27 mouse cellular contexts compared by ENCODE assay signal in genomic region chr9:43383871-43384270, GRCm38 (mm10).
DNase-seq lines count a peak whose midpoint lies in the region; ATAC-seq lines count a peak whose summit lies in the region.
"Had no signal": no experiment of that assay in that cellular context is flagged by ENCODE, and none has a peak within 500 bp of the region (broad histone marks: within the 10 kb centered on the region; RNA-seq: fewer than 3 reads in every experiment).

No protein-coding gene starts in this region.

- no peaks in the 10 kb centered on the region for H3K9me3 ChIP-seq in hindbrain, embryonic 16.5 days (ENCODE audit: control insufficient read depth, low read length)
- no peaks in the 10 kb centered on the region for H3K9me3 ChIP-seq in hindbrain, embryonic 12.5 days (replicated peaks)
- H3K9me3 ChIP-seq in midbrain, embryonic 10.5 days (replicated peaks): no peaks in the 10 kb centered on the region
- H3K9me3 ChIP-seq in midbrain, embryonic 16.5 days (replicated peaks; ENCODE audit: control insufficient read depth, low read length, poor library complexity, severe bottlenecking): no peaks in the 10 kb centered on the region
- H3K9me3 ChIP-seq: embryonic facial prominence, embryonic 10.5 days; embryonic facial prominence, embryonic 13.5 days; forebrain, embryonic 12.5 days; forebrain, embryonic 15.5 days; heart, embryonic 12.5 days; heart, embryonic 15.5 days; hindbrain, embryonic 15.5 days had no signal

- no peak overlapping the region for H3K27ac ChIP-seq in hindbrain, embryonic 16.5 days (ENCODE audit: low read depth, low read length)
- no peak overlapping the region for H3K27ac ChIP-seq in hindbrain, embryonic 12.5 days
- 0 out of 2 replicates have a peak overlapping the region, but pooled peaks have one; percentile 53 for H3K27ac ChIP-seq in midbrain, embryonic 10.5 days (replicated peaks)
- H3K27ac ChIP-seq in midbrain, embryonic 16.5 days (ENCODE audit: low read length): no peak overlapping the region
- H3K27ac ChIP-seq: embryonic facial prominence, embryonic 10.5 days; embryonic facial prominence, embryonic 13.5 days; forebrain, embryonic 12.5 days; forebrain, embryonic 15.5 days; heart, embryonic 15.5 days; hindbrain, embryonic 15.5 days had no signal

- no peaks in the 10 kb centered on the region for H3K27me3 ChIP-seq in hindbrain, embryonic 16.5 days (replicated peaks; ENCODE audit: control insufficient read depth, insufficient read depth, low read length)
- H3K27me3 ChIP-seq in hindbrain, embryonic 12.5 days: no peaks in the 10 kb centered on the region; the same call in 1 of the 2 replicates
- peaks cover 36% of the 10 kb centered on the region for H3K27me3 ChIP-seq in midbrain, embryonic 10.5 days (ENCODE audit: low read depth, poor library complexity, severe bottlenecking)
- no peaks in the 10 kb centered on the region for H3K27me3 ChIP-seq in midbrain, embryonic 16.5 days (ENCODE audit: control insufficient read depth, insufficient read depth, low read depth, low read length)
- H3K27me3 ChIP-seq: embryonic facial prominence, embryonic 13.5 days; forebrain, embryonic 15.5 days; hindbrain, embryonic 15.5 days had no signal

- peak; percentile 60 for ATAC-seq in hindbrain, embryonic 16.5 days
- ATAC-seq in hindbrain, embryonic 12.5 days (ENCODE audit: low FRiP score): no peak
- no peak for ATAC-seq in midbrain, embryonic 16.5 days
- ATAC-seq: activated CD4-positive, CD25-positive, alpha-beta regulatory T cell, adult 4 months; forebrain, embryonic 15.5 days; inflammation-experienced regulatory T-cells, adult 6 months had no signal

- H3K9ac ChIP-seq in hindbrain, embryonic 16.5 days (ENCODE audit: low read depth, low read length): no peak overlapping the region
- no peak overlapping the region for H3K9ac ChIP-seq in hindbrain, embryonic 12.5 days
- no peak overlapping the region for H3K9ac ChIP-seq in midbrain, embryonic 16.5 days (ENCODE audit: low read depth, low read length)
- H3K9ac ChIP-seq: embryonic facial prominence, embryonic 13.5 days; forebrain, embryonic 12.5 days; forebrain, embryonic 15.5 days; heart, embryonic 12.5 days; heart, embryonic 15.5 days; hindbrain, embryonic 15.5 days had no signal

- H3K4me3 ChIP-seq in hindbrain, embryonic 16.5 days (ENCODE audit: low read length): no peak overlapping the region
- H3K4me3 ChIP-seq in hindbrain, embryonic 12.5 days: no peak overlapping the region
- no peak overlapping the region for H3K4me3 ChIP-seq in midbrain, embryonic 10.5 days
- no peak overlapping the region for H3K4me3 ChIP-seq in midbrain, embryonic 16.5 days (ENCODE audit: low read depth, low read length)
- H3K4me3 ChIP-seq: embryonic facial prominence, embryonic 10.5 days; embryonic facial prominence, embryonic 13.5 days; erythroblast, embryonic 14.5 days; forebrain, embryonic 12.5 days; forebrain, embryonic 15.5 days; heart, embryonic 12.5 days; heart, embryonic 15.5 days; hindbrain, embryonic 15.5 days had no signal

- no peak overlapping the region for H3K4me2 ChIP-seq in hindbrain, embryonic 16.5 days (ENCODE audit: low read length)
- no peak overlapping the region for H3K4me2 ChIP-seq in hindbrain, embryonic 12.5 days (replicated peaks)
- no peak overlapping the region for H3K4me2 ChIP-seq in midbrain, embryonic 16.5 days (ENCODE audit: low read length)
- H3K4me2 ChIP-seq: embryonic facial prominence, embryonic 13.5 days; forebrain, embryonic 12.5 days; forebrain, embryonic 15.5 days; heart, embryonic 12.5 days; heart, embryonic 15.5 days; hindbrain, embryonic 15.5 days had no signal

- no peaks in the 10 kb centered on the region; the same call in 1 of the 2 replicates for H3K4me1 ChIP-seq in hindbrain, embryonic 16.5 days (ENCODE audit: control insufficient read depth, insufficient read depth, low read depth, low read length)
- peaks cover 13% of the 10 kb centered on the region for H3K4me1 ChIP-seq in hindbrain, embryonic 12.5 days
- H3K4me1 ChIP-seq in midbrain, embryonic 10.5 days: peaks cover 19% of the 10 kb centered on the region
- peaks cover 3% of the 10 kb centered on the region; the same call in 1 of the 2 replicates for H3K4me1 ChIP-seq in midbrain, embryonic 16.5 days (ENCODE audit: control insufficient read depth, insufficient read depth, low read length)
- H3K4me1 ChIP-seq: embryonic facial prominence, embryonic 10.5 days; embryonic facial prominence, embryonic 13.5 days; forebrain, embryonic 15.5 days; heart, embryonic 12.5 days; heart, embryonic 15.5 days had no signal

- DNase-seq in cerebellum, postnatal 10 days: peak; percentile 33 to 56
- DNase-seq in cerebellum, postnatal 4 days (ENCODE audit: low spot score in 2 of 2): no peak
- DNase-seq in midbrain, embryonic 10.5 days (ENCODE audit: low spot score): no peak
- DNase-seq: adrenal gland, adult 8-10 months; adrenal gland, postnatal 36 days; cerebellum, adult 18-20 months; cerebellum, adult 9-10 months; cerebellum, postnatal 25 days; embryo, embryonic 11 days; gastrocnemius, postnatal 25 days; heart, adult 18-20 months; heart, postnatal 10 days; heart, postnatal 36 days; kidney, adult 11 months had no signal

- WGBS in hindbrain, embryonic 16.5 days: 44% methylated on average over 4 of the region's 4 CpGs
- 66% methylated on average over 4 of the region's 4 CpGs for WGBS in hindbrain, embryonic 12.5 days
- WGBS in midbrain, embryonic 10.5 days: 83% methylated on average over 4 of the region's 4 CpGs
- WGBS in midbrain, embryonic 16.5 days: 65% methylated on average over 4 of the region's 4 CpGs

- no peaks in the 10 kb centered on the region for H3K36me3 ChIP-seq in hindbrain, embryonic 16.5 days (ENCODE audit: control insufficient read depth, insufficient read depth, low read length)
- no peaks in the 10 kb centered on the region for H3K36me3 ChIP-seq in hindbrain, embryonic 12.5 days
- no peaks in the 10 kb centered on the region for H3K36me3 ChIP-seq in midbrain, embryonic 10.5 days
- no peaks in the 10 kb centered on the region for H3K36me3 ChIP-seq in midbrain, embryonic 16.5 days (ENCODE audit: control insufficient read depth, insufficient read depth, low read length)
- H3K36me3 ChIP-seq: embryonic facial prominence, embryonic 10.5 days; embryonic facial prominence, embryonic 13.5 days; forebrain, embryonic 12.5 days; forebrain, embryonic 15.5 days; heart, embryonic 12.5 days; heart, embryonic 15.5 days; hindbrain, embryonic 15.5 days had no signal

Comparison
In these comparisons a context has a peak if more than half of its experiments do, and no peak if none do; other contexts are left out.
1. DNase-seq: peak in cerebellum, postnatal 10 days (2 of 2); none in cerebellum, postnatal 4 days (0 of 2) and midbrain, embryonic 10.5 days (single experiment).